Mouse (Mus musculus): ENCODE measurements around the gene Tsr1.

DNA sequence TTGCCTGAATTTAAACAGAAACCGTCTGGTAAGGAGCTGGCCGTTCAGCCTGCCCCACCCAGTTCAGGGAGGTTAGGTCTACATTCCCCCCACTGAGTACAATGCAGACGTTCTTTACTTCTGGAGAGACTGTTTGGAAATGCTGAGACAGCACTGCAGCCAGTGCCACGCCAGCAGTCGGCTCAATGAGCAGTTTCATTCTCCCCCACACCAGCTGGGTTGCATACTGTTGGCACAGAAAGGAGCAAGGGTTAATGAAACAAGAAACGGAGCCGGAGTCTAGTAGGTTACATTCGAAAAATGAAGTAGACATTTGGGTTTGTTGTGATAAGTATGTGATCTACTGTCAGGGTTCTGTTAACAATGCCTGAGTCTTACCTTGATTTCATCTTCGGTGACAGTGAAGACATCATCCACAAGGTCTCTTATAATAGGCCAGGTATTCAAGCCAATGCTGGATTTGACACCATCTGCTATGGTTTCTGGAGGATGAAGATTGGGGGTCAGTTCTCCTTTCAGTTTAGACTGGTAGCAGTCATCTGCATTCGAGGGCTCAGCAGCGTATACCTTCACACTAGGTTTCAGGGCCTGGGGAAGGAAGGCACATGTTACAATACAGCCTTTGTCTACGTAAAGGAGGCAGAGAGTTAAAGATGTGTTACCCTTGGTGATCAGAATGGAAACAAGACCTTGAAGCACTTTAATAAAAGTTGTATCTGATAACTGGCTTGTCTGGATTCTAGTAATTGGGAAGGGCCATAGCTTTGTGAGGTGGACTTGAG lies 10.9 kb downstream of the Tsr1 start:
- TF ChIP-seq CTCF (IDR thresholded peaks at IDR 0.05; ENCODE audit: low read depth) (no peak), EP300 (IDR thresholded peaks at IDR 0.05; ENCODE audit: low read depth) (no peak)

All from liver, embryonic 14.5 days (tissue).